Mouse (Mus musculus): ENCODE results near the gene Ptpa. TPM values are rescaled to one million over a fixed set of nuclear protein-coding genes. Genes with fewer than 3 reads are reported as not detected.
A peak's percentile ranks its signal among the peaks of the same experiment; 100 is the strongest.

The Ptpa gene
- 113 and 116 TPM in 2 replicates for polyA plus RNA-seq (2012; rRNA removed)

- peak; percentile 42 for DNase-seq (ENCODE audit: low read depth, low spot score)
- under 1% methylated on average over 63 of the region's 67 CpGs for WGBS
Measured at GRCm38 (mm10) chr2:30415936-30416648, at the start of gene Ptpa. Gene Ptpa, plus strand, starts transcription at chr2:30416039.

GRCm38 (mm10) chr2:30366203-30366602 is 49.6 kb upstream of the Ptpa start:
- WGBS: 59% methylated on average over 5 of the region's 5 CpGs
- DNase-seq (ENCODE audit: low read depth, low spot score): no peak

GRCm38 (mm10) chr2:30371544-30371943 is 44.3 kb upstream of the Ptpa start:
- no peak for DNase-seq (ENCODE audit: low read depth, low spot score)
- WGBS: 97% methylated on average over 8 of the region's 8 CpGs

- DNase-seq (ENCODE audit: low read depth, low spot score): no peak
- WGBS: 95% methylated on average over 5 of the region's 5 CpGs
Measured at GRCm38 (mm10) chr2:30372726-30373125, 43.1 kb upstream of the Ptpa start.

GRCm38 (mm10) chr2:30375893-30376292 is 39.9 kb upstream of the Ptpa start:
- WGBS: 93% methylated on average over 10 of the region's 10 CpGs

GRCm38 (mm10) chr2:30377721-30378120 is 38.1 kb upstream of the Ptpa start:
- DNase-seq (ENCODE audit: low read depth, low spot score): no peak
- 63% methylated on average over 5 of the region's 5 CpGs for WGBS

More at GRCm38 (mm10) chr2:30375893-30376292, 39.9 kb upstream of the Ptpa start:
- no peak for DNase-seq (ENCODE audit: low read depth, low spot score)

- WGBS: 80% methylated on average over 7 of the region's 7 CpGs
- DNase-seq (ENCODE audit: low read depth, low spot score): no peak
Measured at GRCm38 (mm10) chr2:30379307-30379706, 36.5 kb upstream of the Ptpa start.

GRCm38 (mm10) chr2:30380564-30381376 is 35.1 kb upstream of the Ptpa start:
- 68% methylated on average over 10 of the region's 10 CpGs for WGBS
- no peak for DNase-seq (ENCODE audit: low read depth, low spot score)

- no peak for DNase-seq (ENCODE audit: low read depth, low spot score)
- WGBS: 39% methylated on average over 4 of the region's 4 CpGs
Measured at GRCm38 (mm10) chr2:30381377-30381725, 34.5 kb upstream of the Ptpa start.

- WGBS: 70% methylated on average over 5 of the region's 5 CpGs
- no peak for DNase-seq (ENCODE audit: low read depth, low spot score)
Measured at GRCm38 (mm10) chr2:30384814-30385213, 31.0 kb upstream of the Ptpa start.

- WGBS: 82% methylated on average over 4 of the region's 4 CpGs
- no peak for DNase-seq (ENCODE audit: low read depth, low spot score)
Measured at GRCm38 (mm10) chr2:30385591-30385990, 30.2 kb upstream of the Ptpa start.

- 85% methylated on average over 9 of the region's 9 CpGs for WGBS
- DNase-seq (ENCODE audit: low read depth, low spot score): no peak
Measured at GRCm38 (mm10) chr2:30386913-30387312, 28.9 kb upstream of the Ptpa start.

GRCm38 (mm10) chr2:30389000-30389399 is 26.8 kb upstream of the Ptpa start:
- no peak for DNase-seq (ENCODE audit: low read depth, low spot score)
- WGBS: 89% methylated on average over 2 of the region's 2 CpGs

GRCm38 (mm10) chr2:30392114-30392576 is 23.7 kb upstream of the Ptpa start, which contains the start of gene Dolpp1:
Gene Dolpp1, plus strand, starts transcription at chr2:30392254.
- under 1% methylated on average over 40 of the region's 40 CpGs for WGBS

GRCm38 (mm10) chr2:30392577-30393369 is 23.1 kb upstream of the Ptpa start:
- peak; percentile 57 for DNase-seq (ENCODE audit: low read depth, low spot score)
- WGBS: under 1% methylated on average over 54 of the region's 54 CpGs

More at GRCm38 (mm10) chr2:30392114-30392576, 23.7 kb upstream of the Ptpa start, which contains the start of gene Dolpp1:
- DNase-seq (ENCODE audit: low read depth, low spot score): peak; percentile 94

GRCm38 (mm10) chr2:30393370-30393656 is 22.5 kb upstream of the Ptpa start:
- WGBS: 8% methylated on average over 1 of the region's 1 CpGs
- DNase-seq (ENCODE audit: low read depth, low spot score): peak; percentile 56

- DNase-seq (ENCODE audit: low read depth, low spot score): no peak
- WGBS: 64% methylated on average over 7 of the region's 7 CpGs
Measured at GRCm38 (mm10) chr2:30395757-30396156, 20.1 kb upstream of the Ptpa start.

- 43% methylated on average over 7 of the region's 7 CpGs for WGBS
- DNase-seq (ENCODE audit: low read depth, low spot score): no peak
Measured at GRCm38 (mm10) chr2:30396246-30396645, 19.6 kb upstream of the Ptpa start.

GRCm38 (mm10) chr2:30397986-30398512 is 17.8 kb upstream of the Ptpa start:
- DNase-seq (ENCODE audit: low read depth, low spot score): no peak
- 88% methylated on average over 10 of the region's 10 CpGs for WGBS
